Comparison of ENCODE assay signal across 1 mouse cellular context in the genomic region with DNA sequence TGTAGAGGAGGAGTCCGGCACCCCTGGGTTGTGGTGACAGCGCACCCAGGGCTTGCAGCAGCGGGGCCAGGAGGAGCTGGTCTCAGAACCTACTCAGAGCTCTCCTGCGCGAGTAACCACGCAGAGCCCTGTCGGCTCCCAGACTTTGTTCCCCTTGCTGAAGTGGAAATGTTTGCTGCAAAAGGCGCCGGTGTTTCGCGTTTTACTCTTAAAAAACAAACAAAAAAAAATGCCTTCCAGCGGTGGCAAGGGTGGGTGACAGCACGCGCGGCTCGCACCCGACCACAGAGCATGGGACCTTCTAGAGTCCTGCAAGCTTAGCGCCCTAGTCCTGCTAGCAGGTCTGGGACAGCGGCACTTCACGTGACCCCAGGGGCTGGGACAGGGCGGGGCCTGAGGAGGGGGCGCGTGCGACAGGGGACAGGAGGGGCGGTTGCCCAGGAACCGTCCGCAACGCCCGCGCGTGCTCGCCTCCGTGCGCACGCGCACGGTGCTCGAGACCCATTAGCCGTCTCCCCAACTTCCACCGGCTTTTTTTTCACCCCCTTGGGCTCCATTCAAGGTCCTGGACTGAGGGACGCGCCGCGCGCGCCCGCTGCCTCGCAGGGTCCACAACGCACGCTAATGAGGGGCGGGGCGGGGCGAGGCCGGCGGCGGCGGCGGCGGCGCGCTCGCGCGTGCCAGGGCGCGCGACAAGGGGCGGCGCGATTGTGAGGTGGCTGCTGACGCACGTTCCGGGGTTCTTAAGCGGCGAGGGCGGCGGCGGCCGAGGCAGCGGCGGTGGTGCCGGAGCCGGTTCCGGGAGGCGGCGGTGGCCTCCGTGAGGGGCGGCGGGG.
TF ChIP-seq lines count a peak whose summit lies in the region.

Gene Cpeb2 (plus strand): TSS at position 691 of the 836 bp plus-strand sequence.

TF ChIP-seq in MEL, 35 proteins besides CTCF, POLR2A, EP300 and RAD21 (continued from another document):
- TF ChIP-seq BHLHE40 (IDR thresholded peaks at IDR 0.05; ENCODE audit: borderline replicate concordance, low read depth, low read length) (peak; percentile 93), MAFK (IDR thresholded peaks at IDR 0.05; ENCODE audit: borderline replicate concordance, low read depth, low read length) (no peak), USF1 (IDR thresholded peaks at IDR 0.05; ENCODE audit: low read depth, low read length) (peak; percentile 98), ZKSCAN1 (IDR thresholded peaks at IDR 0.05; ENCODE audit: low read depth, low read length) (no peak), JUND (IDR thresholded peaks at IDR 0.05; ENCODE audit: low read depth, low read length) (no peak), KAT2A (conservative IDR thresholded peaks at IDR 0.05; ENCODE audit: low read depth, low read length) (no peak; the same call in 1 of the 2 replicates), MYB (IDR thresholded peaks at IDR 0.05; ENCODE audit: low read depth, low read length) (no peak), E2F4 (IDR thresholded peaks at IDR 0.05; ENCODE audit: borderline replicate concordance, low read depth, low read length) (no peak), CHD2 (IDR thresholded peaks at IDR 0.05; ENCODE audit: low read length) (no peak)
